Mouse (Mus musculus): ENCODE data around the gene Mvb12b. TPM values are rescaled to one million over a fixed set of nuclear protein-coding genes. Genes with fewer than 3 reads are reported as not detected.

Mvb12b gene
- total RNA-seq, 2 experiments from 2014 or later, result 83.9 to 86.7 TPM

Other genes with a start within 250 kb of the Mvb12b start
- under 1 TPM; 0.18 to 0.32 TPM for gene Lmx1b, start 247.4 kb downstream of the Mvb12b start, total RNA-seq (2021)

Measured in left cerebral cortex, postnatal 25 days (tissue).